Mouse (Mus musculus): ENCODE results near the gene Asb15. TPM values are rescaled to one million over a fixed set of nuclear protein-coding genes. Genes with fewer than 3 reads are reported as not detected.

Asb15 gene
- total and polyA plus RNA-seq, 3 experiments: 31.0 to 69.9 (median 61.4) TPM

GRCm38 (mm10) chr6:24608682-24609081 lies 80.7 kb downstream of the Asb15 start:
- no peak overlapping the region for H3K4me3 ChIP-seq
- peaks cover 6% of the 10 kb centered on the region for H3K4me1 ChIP-seq (ENCODE audit: control insufficient read depth, insufficient read depth, low read length)
- intact Hi-C loops (cut with DNase I): no loop called here
- H3K27ac ChIP-seq: peak overlapping the region; percentile 83; the same call in 1 of the 2 replicates
- H3K9ac ChIP-seq (ENCODE audit: low read depth, low read length): no peak overlapping the region
- peak; percentile 88 for TF ChIP-seq EP300 (IDR thresholded peaks at IDR 0.05; ENCODE audit: insufficient read depth, low read depth, low read length)
- TF ChIP-seq CTCF (IDR thresholded peaks at IDR 0.05): no peak
- peak; percentile 56 for TF ChIP-seq POLR2A (IDR thresholded peaks at IDR 0.05; ENCODE audit: insufficient read depth, low read depth, low read length)
- peaks cover 49% of the 10 kb centered on the region for H3K36me3 ChIP-seq (ENCODE audit: control insufficient read depth, insufficient read depth, low read length)
- no peak for DNase-seq
- no peaks in the 10 kb centered on the region for H3K79me2 ChIP-seq (replicated peaks; ENCODE audit: control insufficient read depth, insufficient read depth, low read length)
- WGBS: 76% methylated on average over 3 of the region's 3 CpGs
- H3K27me3 ChIP-seq (ENCODE audit: control insufficient read depth, insufficient read depth, low read length): no peaks in the 10 kb centered on the region

GRCm38 (mm10) chr6:24609531-24609930 lies 81.6 kb downstream of the Asb15 start:
- Histone ChIP-seq H3K27me3 (ENCODE audit: control insufficient read depth, insufficient read depth, low read length) (no peaks in the 10 kb centered on the region), H3K9ac (ENCODE audit: low read depth, low read length) (no peak overlapping the region), H3K36me3 (ENCODE audit: control insufficient read depth, insufficient read depth, low read length) (peaks cover 50% of the 10 kb centered on the region), H3K27ac (peak overlapping the region; percentile 83), H3K79me2 (replicated peaks; ENCODE audit: control insufficient read depth, insufficient read depth, low read length) (no peaks in the 10 kb centered on the region), H3K4me1 (ENCODE audit: control insufficient read depth, insufficient read depth, low read length) (peaks cover 6% of the 10 kb centered on the region), H3K4me3 (no peak overlapping the region)
- intact Hi-C loops (cut with DNase I): no loop called here
- 42% methylated on average over 4 of the region's 4 CpGs for WGBS
- TF ChIP-seq POLR2A (IDR thresholded peaks at IDR 0.05; ENCODE audit: insufficient read depth, low read depth, low read length) (no peak), EP300 (IDR thresholded peaks at IDR 0.05; ENCODE audit: insufficient read depth, low read depth, low read length) (no peak), CTCF (IDR thresholded peaks at IDR 0.05) (no peak)
- no peak for DNase-seq

GRCm38 (mm10) chr6:24610358-24610757 lies 82.4 kb downstream of the Asb15 start:
- no peak for TF ChIP-seq CTCF (IDR thresholded peaks at IDR 0.05)
- TF ChIP-seq POLR2A (IDR thresholded peaks at IDR 0.05; ENCODE audit: insufficient read depth, low read depth, low read length): no peak
- no peak for TF ChIP-seq EP300 (IDR thresholded peaks at IDR 0.05; ENCODE audit: insufficient read depth, low read depth, low read length)
- Histone ChIP-seq H3K27me3 (ENCODE audit: control insufficient read depth, insufficient read depth, low read length) (no peaks in the 10 kb centered on the region), H3K27ac (peak overlapping the region; percentile 83), H3K4me1 (ENCODE audit: control insufficient read depth, insufficient read depth, low read length) (peaks cover 6% of the 10 kb centered on the region), H3K4me3 (no peak overlapping the region), H3K79me2 (replicated peaks; ENCODE audit: control insufficient read depth, insufficient read depth, low read length) (no peaks in the 10 kb centered on the region), H3K9ac (ENCODE audit: low read depth, low read length) (no peak overlapping the region), H3K36me3 (ENCODE audit: control insufficient read depth, insufficient read depth, low read length) (peaks cover 52% of the 10 kb centered on the region)
- intact Hi-C loops (cut with DNase I): no loop called here
- no peak for DNase-seq
- WGBS: 65% methylated on average over 4 of the region's 4 CpGs

- H3K27me3 ChIP-seq (ENCODE audit: control insufficient read depth, insufficient read depth, low read length): no peaks in the 10 kb centered on the region
- H3K4me3 ChIP-seq: no peak overlapping the region
- H3K4me1 ChIP-seq (ENCODE audit: control insufficient read depth, insufficient read depth, low read length): peaks cover 6% of the 10 kb centered on the region
- no peaks in the 10 kb centered on the region for H3K79me2 ChIP-seq (replicated peaks; ENCODE audit: control insufficient read depth, insufficient read depth, low read length)
- TF ChIP-seq CTCF (IDR thresholded peaks at IDR 0.05): no peak
- peak; percentile 57 for TF ChIP-seq POLR2A (IDR thresholded peaks at IDR 0.05; ENCODE audit: insufficient read depth, low read depth, low read length)
- TF ChIP-seq EP300 (IDR thresholded peaks at IDR 0.05; ENCODE audit: insufficient read depth, low read depth, low read length): peak; percentile 93
- peak overlapping the region; percentile 83 for H3K27ac ChIP-seq
- peak in 1 of 2 experiments; percentile 63 for DNase-seq
- WGBS: 41% methylated on average over 7 of the region's 7 CpGs
- intact Hi-C loops (cut with DNase I): no loop called here
- H3K36me3 ChIP-seq (ENCODE audit: control insufficient read depth, insufficient read depth, low read length): peaks cover 50% of the 10 kb centered on the region
- no peak overlapping the region for H3K9ac ChIP-seq (ENCODE audit: low read depth, low read length)
Measured at GRCm38 (mm10) chr6:24612074-24612755, 84.3 kb downstream of the Asb15 start.

- DNase-seq: no peak
- H3K4me3 ChIP-seq: no peak overlapping the region
- peaks cover 48% of the 10 kb centered on the region for H3K36me3 ChIP-seq (ENCODE audit: control insufficient read depth, insufficient read depth, low read length)
- peak overlapping the region; percentile 83 for H3K27ac ChIP-seq
- peaks cover 6% of the 10 kb centered on the region for H3K4me1 ChIP-seq (ENCODE audit: control insufficient read depth, insufficient read depth, low read length)
- no peak for TF ChIP-seq EP300 (IDR thresholded peaks at IDR 0.05; ENCODE audit: insufficient read depth, low read depth, low read length)
- no peak for TF ChIP-seq POLR2A (IDR thresholded peaks at IDR 0.05; ENCODE audit: insufficient read depth, low read depth, low read length)
- TF ChIP-seq CTCF (IDR thresholded peaks at IDR 0.05): no peak
- intact Hi-C loops (cut with DNase I): no loop called here
- no peaks in the 10 kb centered on the region for H3K27me3 ChIP-seq (ENCODE audit: control insufficient read depth, insufficient read depth, low read length)
- WGBS: 85% methylated on average over 6 of the region's 6 CpGs
- H3K9ac ChIP-seq (ENCODE audit: low read depth, low read length): no peak overlapping the region
- H3K79me2 ChIP-seq (replicated peaks; ENCODE audit: control insufficient read depth, insufficient read depth, low read length): no peaks in the 10 kb centered on the region
Measured at GRCm38 (mm10) chr6:24613346-24613745, 85.4 kb downstream of the Asb15 start.

GRCm38 (mm10) chr6:24613918-24614317 lies 86.0 kb downstream of the Asb15 start:
- no peak overlapping the region for H3K4me3 ChIP-seq
- intact Hi-C loops (cut with DNase I): loop anchor here (2.0 kb wide), 1 partner anchor 45 kb away; no protein-coding TSS in a partner anchor
- no peak for TF ChIP-seq POLR2A (IDR thresholded peaks at IDR 0.05; ENCODE audit: insufficient read depth, low read depth, low read length)
- TF ChIP-seq EP300 (IDR thresholded peaks at IDR 0.05; ENCODE audit: insufficient read depth, low read depth, low read length): no peak
- no peak for TF ChIP-seq CTCF (IDR thresholded peaks at IDR 0.05)
- H3K4me1 ChIP-seq (ENCODE audit: control insufficient read depth, insufficient read depth, low read length): peaks cover 5% of the 10 kb centered on the region
- 63% methylated on average over 4 of the region's 4 CpGs for WGBS
- H3K36me3 ChIP-seq (ENCODE audit: control insufficient read depth, insufficient read depth, low read length): peaks cover 48% of the 10 kb centered on the region
- peak overlapping the region; percentile 83 for H3K27ac ChIP-seq
- no peaks in the 10 kb centered on the region for H3K27me3 ChIP-seq (ENCODE audit: control insufficient read depth, insufficient read depth, low read length)
- no peaks in the 10 kb centered on the region for H3K79me2 ChIP-seq (replicated peaks; ENCODE audit: control insufficient read depth, insufficient read depth, low read length)
- H3K9ac ChIP-seq (ENCODE audit: low read depth, low read length): no peak overlapping the region
- no peak for DNase-seq
